Comparison of ENCODE assay signal across 13 mouse cellular contexts in genomic region chr14:118834313-118834712, GRCm38 (mm10). TPM values are rescaled to one million over a fixed set of nuclear protein-coding genes. Genes with fewer than 3 reads are reported as not detected.
A peak's percentile ranks its signal among the peaks of the same experiment; 100 is the strongest.
DNase-seq lines count a peak whose midpoint lies in the region; ATAC-seq and TF ChIP-seq lines count a peak whose summit lies in the region.
"Had no signal": no experiment of that assay in that cellular context is flagged by ENCODE, and none has a peak within 500 bp of the region (broad histone marks: within the 10 kb centered on the region; RNA-seq: fewer than 3 reads in every experiment).

No protein-coding gene starts in this region.

- WGBS in kidney, postnatal 0 days, result 6% methylated on average over 7 of the region's 7 CpGs
- WGBS in kidney, adult 2 months, result 10% methylated on average over 7 of the region's 7 CpGs
- whole genome bisulfite sequencing in limb, embryonic 10.5 days, result 18% methylated on average over 7 of the region's 7 CpGs

- H3K4me3 ChIP-seq in kidney, postnatal 0 days (replicated peaks; ENCODE audit: low read depth, low read length), result no peak overlapping the region
- no peak overlapping the region for H3K4me3 ChIP-seq in kidney, adult 2 months (ENCODE audit: insufficient read depth, low read depth, low read length)
- no peak overlapping the region for H3K4me3 ChIP-seq in limb, embryonic 10.5 days
- H3K4me3 ChIP-seq: forebrain, embryonic 15.5 days; heart, embryonic 10.5 days; neural tube, embryonic 13.5 days had no signal

- H3K4me2 ChIP-seq in kidney, postnatal 0 days (ENCODE audit: low read length), result no peak overlapping the region
- H3K4me2 ChIP-seq: forebrain, embryonic 15.5 days; neural tube, embryonic 13.5 days had no signal

- H3K4me1 ChIP-seq in kidney, postnatal 0 days (replicated peaks; ENCODE audit: insufficient read depth, low read length), result 0 out of 2 replicates have a peak, but pooled peaks cover 3% of the 10 kb centered on the region
- H3K4me1 ChIP-seq in kidney, adult 2 months (ENCODE audit: control insufficient read depth, insufficient read depth, low read length), result peaks cover 13% of the 10 kb centered on the region
- H3K4me1 ChIP-seq in limb, embryonic 10.5 days, result peaks cover 7% of the 10 kb centered on the region; the same call in 1 of the 2 replicates
- H3K4me1 ChIP-seq: forebrain, embryonic 15.5 days; neural tube, embryonic 13.5 days had no signal

- no peak for DNase-seq in kidney, postnatal 0 days (ENCODE audit: low spot score)
- no peak for DNase-seq in kidney, adult 2 months
- no peak for DNase-seq in limb, embryonic 10.5 days (ENCODE audit: low spot score)
- peak; percentile 51 to 58 for DNase-seq in thymus, postnatal 10 days (ENCODE audit: low spot score in 2 of 2)
- DNase-seq in frontal cortex, postnatal 10 days (ENCODE audit: low spot score in 2 of 2), result no peak
- no peak for DNase-seq in cerebellum, adult 18-20 months
- DNase-seq in layer of hippocampus, adult 9-10 months (ENCODE audit: low spot score), result no peak
- DNase-seq: kidney, adult 9 months had no signal

- H3K36me3 ChIP-seq in kidney, postnatal 0 days (ENCODE audit: insufficient read depth, low read length), result no peaks in the 10 kb centered on the region
- H3K36me3 ChIP-seq in kidney, adult 2 months (ENCODE audit: control insufficient read depth, insufficient read depth, low read length), result no peaks in the 10 kb centered on the region
- H3K36me3 ChIP-seq in limb, embryonic 10.5 days, result no peaks in the 10 kb centered on the region
- H3K36me3 ChIP-seq: forebrain, embryonic 15.5 days; heart, embryonic 10.5 days; neural tube, embryonic 13.5 days had no signal

- no peaks in the 10 kb centered on the region for H3K27me3 ChIP-seq in kidney, postnatal 0 days (ENCODE audit: insufficient read depth, low read length)
- no peaks in the 10 kb centered on the region for H3K27me3 ChIP-seq in kidney, adult 2 months (replicated peaks; ENCODE audit: control insufficient read depth, insufficient read depth, low read length)
- no peaks in the 10 kb centered on the region for H3K27me3 ChIP-seq in limb, embryonic 10.5 days (ENCODE audit: low read depth, poor library complexity, severe bottlenecking)
- H3K27me3 ChIP-seq: forebrain, embryonic 15.5 days; neural tube, embryonic 13.5 days had no signal

- no peaks in the 10 kb centered on the region for H3K9me3 ChIP-seq in kidney, postnatal 0 days (replicated peaks; ENCODE audit: low read length)
- no peaks in the 10 kb centered on the region for H3K9me3 ChIP-seq in limb, embryonic 10.5 days (replicated peaks)
- H3K9me3 ChIP-seq: forebrain, embryonic 15.5 days; heart, embryonic 10.5 days; neural tube, embryonic 13.5 days had no signal

- H3K9ac ChIP-seq in kidney, postnatal 0 days (ENCODE audit: low read depth, low read length), result no peak overlapping the region
- H3K9ac ChIP-seq: forebrain, embryonic 15.5 days; liver, embryonic 14.5 days; neural tube, embryonic 13.5 days had no signal

- H3K27ac ChIP-seq in kidney, postnatal 0 days, result peak overlapping the region; percentile 36
- no peak overlapping the region for H3K27ac ChIP-seq in kidney, adult 2 months (ENCODE audit: insufficient read depth, low read depth, low read length)
- 0 out of 2 replicates have a peak overlapping the region, but pooled peaks have one; percentile 27 for H3K27ac ChIP-seq in limb, embryonic 10.5 days
- H3K27ac ChIP-seq: forebrain, embryonic 15.5 days; heart, embryonic 10.5 days; liver, embryonic 14.5 days; neural tube, embryonic 13.5 days had no signal

- TF ChIP-seq POLR2A in kidney, adult 2 months (IDR thresholded peaks at IDR 0.05; ENCODE audit: low read depth, low read length), result no peak

- peak; percentile 53; the same call in 1 of the 2 replicates for ATAC-seq in kidney, postnatal 0 days (replicated peaks; ENCODE audit: low FRiP score, low read depth)
- peak; percentile 12; the same call in 1 of the 2 replicates for ATAC-seq in common myeloid progenitor, adult 5-6 weeks (replicated peaks; ENCODE audit: low read depth, poor library complexity, severe bottlenecking)
- ATAC-seq: forebrain, embryonic 15.5 days had no signal

- TF ChIP-seq CTCF in kidney, postnatal 0 days (IDR thresholded peaks at IDR 0.05; ENCODE audit: low read depth), result no peak
- TF ChIP-seq CTCF in kidney, adult 2 months (conservative IDR thresholded peaks at IDR 0.05; ENCODE audit: insufficient read depth, insufficient read length, low read depth, low read length), result no peak

RNA-seq across cellular contexts. Expression of gene Cldn10, which starts 46.6 kb away (rescaled TPM):
- polyA plus RNA-seq in kidney, postnatal 0 days (2015; fragmentation: Nextera tagmentation; extraction: Ambion mirVana), result 199 and 211 TPM in 2 replicates
- polyA plus RNA-seq in kidney, adult 2 months (2012; rRNA removed), result 230 and 232 TPM in 2 replicates
- 0.05 TPM in 1 of 2 replicates, not detected in the other for total RNA-seq in common myeloid progenitor, adult 5-6 weeks (2017)
- polyA plus RNA-seq in limb, embryonic 10.5 days (2016; fragmentation: Nextera tagmentation; extraction: Ambion mirVana), result 1.4 and 3.4 TPM in 2 replicates

Comparison
In these comparisons a context has a peak if more than half of its experiments do, and no peak if none do; other contexts are left out.
1. DNase-seq: peak in thymus, postnatal 10 days (2 of 2); none in kidney, postnatal 0 days (single experiment), kidney, adult 2 months (single experiment), limb, embryonic 10.5 days (single experiment), frontal cortex, postnatal 10 days (0 of 2), cerebellum, adult 18-20 months (0 of 2) and layer of hippocampus, adult 9-10 months (single experiment).
2. RNA of gene Cldn10, which starts 46.6 kb away (polyA plus RNA-seq): 230 to 232 TPM in kidney, adult 2 months and 199 to 211 TPM in kidney, postnatal 0 days; 1.4 to 3.4 TPM in limb, embryonic 10.5 days; every median in the first group is over 10 times any median in the second.